Mouse (Mus musculus): ENCODE results near the gene 2310022A10Rik.
A peak's percentile ranks its signal among the peaks of the same experiment; 100 is the strongest.

- TF ChIP-seq POLR2A (IDR thresholded peaks at IDR 0.05; ENCODE audit: low read depth, low read length): peak; percentile 45
- TF ChIP-seq CTCF (IDR thresholded peaks at IDR 0.05; ENCODE audit: extremely low read depth, insufficient read depth, insufficient read length, insufficient replicate concordance): no peak
These were observed 10.5 kb upstream of the 2310022A10Rik start for GRCm38 (mm10) chr7:27542392-27543033.

All from spleen, adult 2 months (tissue).